Mouse (Mus musculus) B cell, adult (primary cell): ENCODE data around the gene Cerk. TPM values are rescaled to one million over a fixed set of nuclear protein-coding genes. Genes with fewer than 3 reads are reported as not detected.

Source experiments
- total RNA-seq: library from RNA; stranded (reverse); gene quantifications from 4 replicates; pipeline ENCODE4 v1.2.4, GENCODE M21; 2023; ENCODE audit not compliant: inconsistent age

The Cerk gene
- total RNA-seq, result 120 to 133 TPM (median 124 TPM) in 4 replicates

GRCm38 (mm10) chr15:86185689-86186569 lies at the start of gene Cerk:
Gene Cerk, minus strand, starts transcription at chr15:86186141.

GRCm38 (mm10) chr15:86213753-86214548 lies 28.0 kb upstream of the Cerk start, which contains the start of gene Tbc1d22a:
Gene Tbc1d22a, plus strand, starts transcription at chr15:86214459.

Other genes with a start within 250 kb of the Cerk start
- gene Celsr1, start 152.4 kb downstream of the Cerk start, total RNA-seq, result 0.42 to 1.8 TPM (median 0.51 TPM) in 4 replicates
- gene Gramd4, start 128.4 kb downstream of the Cerk start, total RNA-seq, result 45.9 to 62.6 TPM (median 56.1 TPM) in 4 replicates
- gene Tbc1d22a, start 28.3 kb upstream of the Cerk start, total RNA-seq, result 30.8 to 38.1 TPM (median 33.4 TPM) in 4 replicates